Mouse (Mus musculus): Measurements from ENCODE around the gene Paf1.
"Not testable (repeated sequence)": the region's sequence is repeated elsewhere in the genome, so short reads cannot be mapped to it uniquely, and the experiment has no call there.

Gene Paf1

DNA sequence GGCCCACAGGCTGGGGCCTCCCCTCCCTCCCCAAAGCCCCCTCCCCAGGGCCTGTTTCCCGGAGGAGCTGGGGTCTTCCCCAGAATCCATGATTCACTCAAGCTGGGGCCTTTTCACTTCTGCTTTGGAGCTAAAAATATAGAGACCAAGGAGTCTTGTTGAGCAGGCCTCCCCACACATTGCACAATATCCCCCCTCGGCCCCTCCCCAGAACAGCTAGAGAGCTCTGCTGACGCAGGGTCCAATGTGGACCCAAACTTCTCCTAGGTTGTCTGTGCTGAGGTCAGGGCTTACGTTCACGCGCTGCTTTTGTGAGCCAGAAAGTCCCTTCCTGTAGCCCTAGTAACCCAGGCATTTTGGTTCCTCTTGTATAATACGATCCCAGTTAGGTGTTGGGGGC lies 6.7 kb upstream of the Paf1 start:
- DNase-seq = peak; percentile 36

DNA sequence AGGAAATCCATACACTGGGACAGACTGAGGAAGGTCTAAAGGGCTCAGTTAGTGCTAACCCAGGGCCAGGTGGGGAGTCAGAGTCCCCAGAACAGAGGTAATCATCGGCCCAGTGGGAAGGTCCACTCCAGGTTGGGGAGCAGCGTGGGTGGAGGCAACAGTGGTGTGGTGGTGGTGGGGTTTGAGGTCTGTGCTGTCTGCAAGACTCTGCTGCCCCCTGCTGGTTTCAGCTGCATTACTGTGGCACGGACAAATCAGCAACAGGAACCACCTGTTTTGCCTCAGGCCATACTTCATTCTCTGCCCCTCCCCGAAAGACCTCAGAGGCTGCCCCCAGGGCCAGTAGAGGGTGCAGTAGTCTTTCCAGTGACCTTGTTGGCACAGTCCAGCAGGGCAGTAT lies 6.3 kb upstream of the Paf1 start:
- peak; percentile 89 for DNase-seq

DNA sequence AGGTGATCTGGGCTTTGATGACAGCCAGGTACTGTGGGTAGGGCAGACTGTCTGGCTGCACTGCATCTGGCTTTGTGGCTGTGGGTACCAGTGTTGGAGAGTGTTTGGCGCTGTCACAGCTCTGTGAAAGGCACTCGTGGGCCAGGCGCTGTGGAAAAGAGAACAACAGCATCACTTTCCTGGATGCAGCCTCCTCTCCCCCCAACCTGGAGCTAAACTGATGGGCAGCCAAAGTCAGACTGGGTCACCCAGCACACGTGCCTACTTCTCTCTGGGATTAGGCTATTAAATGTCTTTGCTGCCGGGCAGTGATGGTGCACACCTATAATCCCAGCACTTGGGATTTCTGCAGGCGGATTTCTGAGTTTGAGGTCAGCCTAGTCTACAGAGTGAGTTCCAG lies 5.9 kb upstream of the Paf1 start:
- not testable (repeated sequence) for DNase-seq

DNA sequence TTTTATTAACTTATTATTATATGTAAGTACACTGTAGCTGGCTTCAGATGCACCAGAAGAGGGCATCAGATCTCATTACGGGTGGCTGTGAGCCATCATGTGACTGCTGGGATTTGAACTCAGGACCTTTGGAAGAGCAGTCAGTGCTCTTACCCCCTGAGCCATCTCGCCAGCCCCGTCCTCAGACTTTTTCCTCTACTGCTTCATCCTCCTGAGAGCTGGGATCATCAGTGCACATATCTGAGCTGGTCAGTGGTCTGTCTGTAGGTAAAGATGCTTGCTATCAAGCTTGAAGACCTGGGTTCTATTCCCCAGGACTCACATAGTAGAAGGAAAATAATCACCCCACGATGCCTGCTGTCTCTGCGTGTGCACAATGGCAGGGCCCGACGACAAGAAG lies 5.4 kb upstream of the Paf1 start:
- DNase-seq = not testable (repeated sequence)

DNA sequence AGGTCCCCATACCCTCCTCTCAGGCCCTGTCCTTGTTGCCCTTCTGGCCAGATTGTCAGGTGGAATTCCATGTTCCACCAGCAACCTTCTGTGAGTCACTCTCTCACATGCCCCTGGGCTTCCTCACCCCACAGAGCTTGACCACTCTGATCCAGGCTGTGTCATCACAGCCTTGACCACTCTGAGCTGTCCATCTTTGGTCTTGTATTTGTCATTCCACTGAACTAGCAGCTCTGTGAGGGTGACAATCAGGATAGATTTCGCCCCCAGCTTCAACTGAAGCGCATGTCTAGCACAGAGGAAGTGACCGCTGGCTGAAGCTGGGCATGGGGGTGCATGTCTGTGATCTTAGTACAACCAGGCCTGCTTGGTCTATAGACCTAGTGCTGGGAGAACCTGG lies 2.4 kb upstream of the Paf1 start:
- no peak for DNase-seq

DNA sequence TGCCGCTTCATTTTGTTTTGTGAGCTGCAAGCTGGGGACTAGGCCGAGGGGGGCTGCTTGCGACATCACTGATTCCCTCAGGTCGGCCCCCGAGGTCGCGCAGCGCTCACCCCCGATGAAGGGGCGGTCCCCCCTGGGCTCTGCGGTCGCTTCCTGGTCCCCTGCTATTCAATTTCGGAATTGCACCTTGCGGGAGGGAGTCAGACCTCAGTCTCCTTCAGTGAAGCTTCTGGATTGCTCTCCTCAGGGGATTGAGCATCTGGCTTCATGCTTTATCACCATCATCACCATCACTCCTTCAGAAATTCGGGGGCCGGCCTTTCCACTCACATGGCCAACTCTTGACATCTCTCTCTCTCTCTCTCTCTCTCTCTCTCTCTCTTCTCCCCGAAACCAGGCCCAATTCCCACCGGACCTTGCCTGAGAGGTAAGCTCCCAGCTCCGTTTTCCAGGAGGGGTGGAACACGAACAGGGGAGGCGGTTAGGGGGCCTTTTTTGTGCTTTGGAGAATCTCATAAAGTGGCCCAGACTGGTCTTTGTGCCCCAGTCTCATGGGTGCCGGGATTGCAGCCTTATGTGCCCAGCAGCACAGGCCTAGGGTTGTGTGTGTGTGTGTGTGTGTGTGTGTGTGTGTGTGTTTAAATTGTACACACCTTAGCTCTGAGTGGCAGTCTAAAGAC lies 661 bp downstream of the Paf1 start:
- DNase-seq = no peak

DNA sequence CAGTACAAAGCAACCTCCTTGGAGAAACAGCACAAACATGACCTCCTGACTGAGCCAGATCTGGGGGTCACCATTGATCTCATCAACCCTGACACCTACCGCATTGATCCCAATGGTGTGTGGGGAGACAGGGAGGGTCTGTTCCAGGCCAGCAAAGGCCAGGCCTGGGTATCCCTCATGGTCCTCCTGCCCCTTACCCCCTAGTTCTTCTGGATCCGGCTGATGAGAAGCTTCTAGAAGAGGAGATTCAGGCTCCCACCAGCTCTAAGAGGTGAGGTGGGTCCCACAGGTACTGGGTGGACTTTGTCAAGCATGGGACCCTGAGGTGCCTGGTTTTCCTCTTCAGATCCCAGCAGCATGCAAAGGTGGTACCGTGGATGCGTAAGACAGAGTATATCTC lies 2.7 kb downstream of the Paf1 start:
- DNase-seq = no peak

DNA sequence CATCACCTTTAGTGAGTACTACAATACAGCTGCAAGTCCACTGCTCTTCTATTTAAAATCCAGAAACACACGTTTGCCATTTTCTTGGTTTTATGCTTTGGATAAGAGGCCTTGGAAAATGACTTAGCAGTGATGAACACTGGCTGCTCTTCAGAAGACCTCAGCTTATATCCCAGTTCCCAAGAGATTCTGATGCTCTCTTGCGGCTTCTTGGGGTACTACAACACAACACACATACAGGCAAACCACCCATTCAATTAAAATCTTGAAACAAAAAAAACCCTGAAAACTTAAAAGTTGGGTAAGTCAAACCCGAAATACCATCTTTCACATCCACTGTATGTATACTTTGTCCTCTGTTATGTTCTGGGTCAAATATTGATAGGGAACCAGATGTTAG lies 5.2 kb downstream of the Paf1 start:
- no peak for DNase-seq

DNA sequence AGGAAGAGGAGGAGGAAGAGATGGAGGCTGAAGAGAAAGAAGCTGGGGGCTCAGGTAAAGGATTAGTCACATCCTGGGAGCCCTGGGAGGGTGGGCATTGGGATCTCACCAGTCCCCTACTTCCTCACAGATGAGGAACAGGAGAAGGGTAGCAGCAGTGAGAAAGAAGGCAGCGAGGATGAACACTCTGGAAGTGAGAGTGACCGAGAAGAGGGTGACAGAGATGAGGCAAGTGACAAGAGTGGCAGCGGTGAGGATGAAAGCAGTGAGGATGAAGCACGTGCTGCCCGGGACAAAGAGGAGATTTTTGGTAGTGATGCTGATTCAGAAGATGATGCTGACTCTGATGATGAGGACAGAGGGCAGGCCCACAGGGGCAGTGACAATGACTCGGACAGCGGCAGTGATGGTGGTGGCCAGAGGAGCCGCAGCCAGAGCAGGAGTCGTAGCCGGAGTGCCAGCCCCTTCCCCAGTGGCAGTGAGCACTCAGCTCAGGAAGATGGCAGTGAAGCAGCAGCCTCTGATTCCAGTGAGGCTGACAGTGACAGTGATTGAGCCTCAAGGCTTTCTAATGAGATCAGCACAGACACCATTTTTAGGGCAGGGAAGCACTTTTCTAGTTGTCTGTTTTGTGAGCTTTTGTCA lies 6.1 kb downstream of the Paf1 start:
- DNase-seq = no peak

DNA sequence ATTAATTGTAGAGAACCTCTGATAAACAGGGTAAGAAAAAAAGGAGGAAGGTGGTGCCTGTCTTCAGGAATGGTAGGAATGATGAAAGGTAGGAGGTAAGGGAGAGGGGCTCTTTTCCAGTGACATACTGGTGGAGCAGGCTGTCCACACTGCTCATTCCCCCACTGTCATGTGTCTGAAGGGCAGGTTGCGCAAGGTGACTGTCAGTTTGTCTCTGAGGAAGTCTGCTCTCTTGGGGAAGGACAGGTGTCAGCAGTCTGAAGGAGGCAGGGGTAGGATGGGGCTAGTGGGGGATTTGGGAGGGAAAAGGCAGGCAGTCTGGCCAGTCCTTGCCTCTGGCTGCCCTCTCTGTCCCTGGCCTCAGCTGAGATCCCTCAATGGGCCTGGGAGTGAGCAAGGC lies 8.3 kb downstream of the Paf1 start:
- DNase-seq = no peak

DNA sequence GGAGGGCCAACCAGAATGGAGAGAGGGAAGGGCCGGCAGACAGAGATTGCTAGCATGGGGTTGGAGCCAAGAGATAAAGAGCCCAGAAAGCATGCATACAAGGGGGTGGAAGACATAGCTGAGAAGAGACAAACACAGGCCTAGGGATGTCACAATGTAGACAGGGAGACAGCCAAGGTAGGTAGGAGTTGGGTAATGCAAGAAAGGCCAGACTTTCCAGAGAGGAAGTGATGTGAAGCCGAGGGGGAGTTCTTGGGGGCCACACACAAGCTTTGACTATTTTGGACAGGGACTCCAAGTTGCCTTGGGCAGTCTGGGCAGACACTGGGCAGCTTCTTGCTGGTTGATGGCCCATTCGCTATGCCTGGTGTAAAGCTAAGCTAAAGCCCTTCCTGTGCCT lies 9.2 kb downstream of the Paf1 start:
- DNase-seq = no peak

DNA sequence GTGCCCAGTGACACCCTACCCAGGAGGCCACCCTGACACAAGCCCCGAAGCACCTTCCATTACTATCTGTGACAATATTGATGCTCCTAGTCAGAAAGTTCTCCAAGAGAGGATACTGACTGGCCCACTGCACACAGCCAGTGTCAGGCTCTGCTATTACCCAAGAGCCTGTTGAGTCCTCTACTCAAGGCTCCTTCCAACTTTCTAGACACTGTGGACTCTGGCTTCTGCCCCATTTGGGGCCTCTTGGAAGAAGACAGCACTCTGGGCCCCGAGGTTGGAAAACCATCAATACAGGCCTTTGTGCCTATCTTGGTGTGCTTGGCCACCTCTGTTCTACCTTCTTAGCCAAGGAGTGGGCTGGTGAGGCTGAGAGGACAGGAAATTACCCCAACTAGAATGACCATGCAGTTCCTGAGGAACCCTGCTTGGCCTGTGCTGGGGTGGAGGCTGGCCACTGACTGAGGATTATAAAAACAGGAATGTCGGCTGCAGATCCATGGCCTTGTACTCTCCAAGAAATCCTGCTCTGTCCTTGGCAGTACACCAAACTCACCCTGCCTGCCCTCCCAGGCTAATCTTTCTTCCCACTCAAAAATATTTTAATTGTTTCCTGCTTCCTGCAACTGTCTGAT lies 18.2 kb downstream of the Paf1 start:
- peak; percentile 74 for DNase-seq

DNA sequence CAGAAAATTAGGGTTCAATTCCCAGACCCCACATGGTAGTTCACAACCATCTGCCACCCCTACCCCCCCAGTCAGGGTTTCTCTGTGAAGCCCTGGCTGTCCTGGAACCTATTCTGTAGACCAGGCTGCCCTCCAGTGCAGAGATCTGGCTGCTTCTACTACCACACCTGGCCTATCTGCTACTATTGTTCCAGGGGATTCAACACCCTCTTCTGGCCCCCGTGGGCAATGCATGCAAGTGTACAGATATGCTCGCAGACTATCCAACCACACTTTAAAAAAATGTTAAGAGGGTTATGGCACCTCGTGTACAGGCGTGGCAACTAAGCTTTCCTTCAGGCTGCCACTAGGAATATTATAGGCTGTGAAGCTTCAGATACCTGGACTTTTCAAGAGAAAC lies 20.1 kb downstream of the Paf1 start:
- DNase-seq = no peak

DNA sequence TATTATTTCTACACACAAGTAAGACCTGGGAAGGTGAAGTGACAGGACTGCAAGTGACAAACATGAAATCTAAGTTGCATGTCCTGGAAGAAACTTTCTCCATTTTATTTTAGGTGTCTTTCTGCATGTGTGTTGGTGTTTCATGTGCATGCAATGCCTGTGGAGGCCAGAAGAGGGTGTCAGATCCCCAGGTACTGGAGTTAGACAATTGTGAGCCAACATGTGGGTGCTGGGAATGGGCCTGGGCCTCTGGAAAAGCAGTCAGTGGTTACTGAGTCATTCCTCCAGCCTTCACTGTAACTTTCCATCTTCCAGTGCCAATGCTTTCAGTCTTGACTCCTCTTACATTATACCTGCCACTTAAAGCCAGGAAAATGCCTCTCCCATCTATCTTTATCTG lies 24.6 kb downstream of the Paf1 start:
- DNase-seq = no peak

DNA sequence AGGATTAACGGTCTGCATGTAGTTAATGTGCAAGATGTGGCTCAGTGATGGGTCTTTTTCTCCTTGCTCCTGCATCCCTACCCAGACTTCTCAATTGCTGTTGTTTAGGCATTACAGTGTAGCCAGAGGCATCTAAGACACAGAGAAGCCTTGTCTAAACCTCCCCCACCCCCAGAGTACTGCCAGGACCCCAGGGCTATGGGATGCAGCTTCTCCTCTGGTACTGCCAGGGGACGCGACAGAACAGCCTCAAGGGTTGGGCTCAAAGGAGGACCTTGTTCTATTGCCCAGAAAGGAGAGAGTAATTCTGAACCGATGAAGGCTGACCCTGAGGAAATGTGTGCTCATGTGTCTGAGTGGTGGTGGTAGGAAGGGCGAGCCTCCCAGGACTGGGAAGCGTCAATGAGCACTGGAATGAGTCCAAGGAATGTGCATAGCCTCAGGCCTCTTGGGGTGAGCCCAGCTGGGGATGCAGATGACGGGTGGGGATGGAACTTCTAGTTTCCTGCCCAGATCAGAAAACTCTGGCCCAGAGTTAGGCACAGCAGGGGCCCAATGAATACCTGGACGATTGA lies 25.4 kb downstream of the Paf1 start:
- peak; percentile 73 for DNase-seq

DNA sequence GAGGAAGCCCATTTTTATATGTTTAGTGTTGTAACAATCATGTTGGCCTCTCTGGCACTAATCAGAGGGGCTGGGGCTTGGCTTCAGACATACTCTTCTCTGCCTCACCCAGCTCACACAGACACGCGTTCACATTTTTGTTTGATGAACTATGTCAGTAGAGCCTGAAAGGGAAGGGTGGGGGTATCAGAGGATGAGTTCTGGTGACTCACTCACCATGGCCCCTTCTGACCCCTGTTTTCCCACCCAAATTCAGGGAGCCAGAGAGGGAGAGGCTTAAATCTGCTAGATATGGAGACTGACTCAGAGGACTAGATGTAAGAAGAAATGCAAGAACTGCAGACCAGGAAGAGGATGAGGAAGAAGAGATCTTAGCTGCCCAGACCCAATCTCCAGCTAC lies 26.7 kb downstream of the Paf1 start:
- DNase-seq = no peak

DNA sequence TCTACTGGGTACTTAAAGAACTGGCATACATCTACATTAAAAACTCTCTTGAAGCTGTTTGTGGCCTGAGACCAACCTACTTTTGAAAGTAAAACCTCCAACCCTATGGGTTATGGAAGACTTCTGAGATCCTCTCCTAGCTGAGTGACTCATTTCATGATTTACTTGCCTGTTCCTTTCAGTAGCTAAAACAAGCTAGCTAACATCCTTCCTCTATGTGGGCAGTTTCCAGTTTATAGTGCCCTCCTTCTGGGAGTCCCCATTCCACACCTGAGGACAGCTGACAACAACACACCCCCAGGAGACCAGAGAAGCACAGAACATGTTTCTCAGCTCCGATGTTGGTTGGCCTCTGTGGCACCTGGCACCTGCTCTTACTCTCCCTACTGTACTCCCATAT lies 30.3 kb downstream of the Paf1 start:
- no peak for DNase-seq

DNA sequence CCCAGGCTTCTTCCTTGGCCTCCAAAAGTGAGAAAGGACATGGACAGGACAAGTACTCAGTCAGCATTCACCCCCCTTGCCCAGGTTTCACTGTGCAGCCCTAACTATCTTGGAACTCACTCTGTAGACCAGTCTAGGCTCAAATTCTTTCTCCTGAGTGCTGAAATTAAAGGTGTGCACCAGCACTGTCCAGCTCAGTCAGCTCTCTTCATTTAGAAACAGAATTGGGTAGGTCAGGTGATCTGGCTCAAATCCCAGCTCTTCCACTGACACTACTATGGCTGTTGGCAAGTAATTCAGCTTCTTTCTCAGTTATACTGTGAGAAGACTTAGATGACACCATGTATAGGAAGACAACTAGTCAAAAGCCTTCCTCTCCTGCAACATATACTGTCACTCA lies 35.0 kb downstream of the Paf1 start:
- peak; percentile 29 for DNase-seq

DNA sequence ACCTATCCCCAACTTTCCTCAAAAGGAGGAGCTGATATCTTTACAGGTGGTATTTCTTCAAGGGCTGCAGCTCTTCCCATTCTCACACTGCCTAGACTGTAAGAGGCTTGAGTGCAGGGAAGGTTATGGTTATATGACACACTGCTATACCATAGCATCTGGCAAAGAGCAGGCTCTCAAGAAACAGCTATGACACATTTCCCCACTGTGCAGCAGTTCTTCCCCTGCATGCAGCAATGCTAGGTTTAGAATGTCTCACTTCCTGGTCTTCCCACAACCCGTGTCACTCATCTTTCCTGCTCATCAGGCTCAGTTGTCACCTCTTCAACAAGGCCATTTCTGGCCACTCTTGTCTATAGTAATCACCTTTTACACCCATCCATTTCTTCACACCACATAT lies 37.8 kb downstream of the Paf1 start:
- no peak for DNase-seq

DNA sequence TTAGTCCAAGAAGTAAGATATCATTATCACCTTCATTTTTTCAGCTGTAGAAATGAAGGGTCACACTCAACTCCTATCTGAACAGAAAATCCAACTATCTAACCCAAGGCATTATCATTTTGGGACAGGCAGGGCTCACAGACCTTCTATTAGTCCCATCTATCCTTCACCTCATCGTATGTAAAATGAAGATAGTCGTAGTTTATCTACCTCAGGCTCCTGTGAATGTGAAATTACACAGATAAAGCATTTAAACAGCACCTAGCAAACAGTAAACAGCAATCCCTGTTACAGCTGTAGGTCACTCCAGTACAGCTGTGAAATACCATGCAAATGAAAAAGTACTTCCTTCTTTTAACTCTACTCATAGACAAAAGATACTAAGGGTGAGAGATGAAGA lies 39.5 kb downstream of the Paf1 start:
- DNase-seq = no peak

DNA sequence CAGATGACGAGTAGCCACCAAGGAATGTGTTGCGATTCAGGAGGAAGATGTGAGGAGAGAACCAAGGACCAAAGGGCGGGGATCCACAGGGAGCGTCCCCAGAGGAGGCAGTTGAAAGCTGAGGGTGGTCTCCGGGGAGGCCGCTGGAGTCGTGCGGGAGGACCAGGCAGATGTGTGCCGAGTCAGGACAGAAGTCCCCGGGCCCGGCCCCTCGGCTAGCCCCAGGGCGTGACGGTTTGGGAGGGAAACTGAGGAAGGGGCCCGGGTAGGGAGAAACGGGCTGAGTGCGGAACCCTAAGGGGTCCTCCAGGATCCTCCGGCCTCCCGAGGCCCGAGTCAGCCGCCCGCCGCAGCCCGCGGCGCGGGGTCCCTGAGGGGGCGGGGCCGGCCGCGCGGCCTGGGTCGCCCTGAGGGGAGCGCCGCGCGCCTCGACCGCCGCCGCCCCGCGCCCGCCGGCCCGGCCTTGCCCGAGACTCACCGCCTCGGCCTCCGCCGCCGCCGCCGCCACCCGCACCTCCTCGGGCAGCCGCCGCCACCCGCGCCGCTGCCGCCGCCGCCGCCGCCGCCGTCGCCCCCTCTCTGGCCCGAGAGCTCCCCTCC lies 43.0 kb downstream of the Paf1 start:
- peak; percentile 36 for DNase-seq

DNA sequence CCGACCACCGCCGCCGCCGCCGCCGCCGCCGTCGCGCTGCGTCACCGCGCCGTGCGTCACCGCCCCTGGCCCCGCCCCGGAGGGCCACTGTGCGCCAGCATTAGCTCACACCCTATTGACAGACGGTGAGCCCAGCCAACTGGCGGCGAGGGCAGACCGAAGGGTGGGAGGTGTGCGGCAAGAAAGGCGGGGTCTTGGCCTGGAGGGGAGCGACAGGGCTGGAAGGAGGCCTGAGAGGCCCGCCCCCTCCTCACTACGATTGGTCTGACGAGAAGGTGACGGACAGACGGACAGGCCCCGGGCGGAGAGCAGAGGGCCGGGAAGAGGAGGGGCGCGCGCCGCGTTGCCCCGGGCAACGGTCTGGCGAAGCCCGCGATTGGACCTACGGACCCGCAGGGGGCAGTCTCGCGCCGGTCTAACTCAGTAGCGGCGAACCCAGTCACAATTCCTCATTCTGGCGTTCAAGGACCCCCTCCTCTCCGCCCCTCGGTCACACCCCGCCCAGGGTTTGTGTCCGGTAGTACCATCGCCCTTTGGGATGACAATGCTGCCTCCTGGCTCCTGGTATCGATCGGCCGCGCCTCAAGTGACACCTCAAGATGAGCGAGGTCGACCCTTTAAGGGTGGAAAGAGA lies 43.6 kb downstream of the Paf1 start:
- DNase-seq = peak; percentile 100

DNA sequence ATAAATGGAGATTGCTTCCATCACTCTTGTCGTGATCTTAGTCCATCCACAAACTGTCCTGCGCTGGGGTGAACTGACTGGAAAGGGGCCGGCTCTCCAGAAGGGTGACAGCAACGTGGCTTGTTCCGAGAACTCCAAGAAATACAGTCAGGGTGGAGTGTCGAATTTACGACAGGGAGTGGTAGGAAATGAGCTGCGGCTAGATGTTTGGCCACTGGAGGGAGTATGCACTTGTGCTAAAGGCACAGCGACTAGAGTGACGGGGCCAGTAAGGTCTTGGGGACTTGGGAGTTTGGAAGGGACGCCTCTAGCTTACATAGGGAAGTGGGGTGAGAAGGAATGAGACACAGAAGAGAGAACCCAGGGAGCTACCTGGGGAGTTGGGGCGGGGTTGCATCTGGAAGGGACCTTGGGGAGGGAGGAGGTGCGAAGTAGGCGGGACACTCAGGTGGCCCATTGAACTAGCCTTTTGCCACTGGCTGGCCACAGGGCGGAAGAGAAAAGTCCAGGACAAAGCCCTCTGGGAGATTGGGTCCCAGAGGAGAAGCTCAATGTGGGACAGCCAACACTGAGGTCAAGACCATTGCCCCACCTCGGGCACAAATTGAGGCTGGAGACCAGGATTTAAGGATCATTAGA lies 44.3 kb downstream of the Paf1 start, which contains the start of gene Gmfg:
TSS of gene Gmfg (plus strand) at position 516 of the 639 bp plus-strand sequence.
- DNase-seq = peak; percentile 91
